Mouse (Mus musculus): Measurements from ENCODE around the gene Phldb2. TPM values are rescaled to one million over a fixed set of nuclear protein-coding genes. Genes with fewer than 3 reads are reported as not detected.

The Phldb2 gene
- polyA plus RNA-seq (2021): 200 TPM

DNA sequence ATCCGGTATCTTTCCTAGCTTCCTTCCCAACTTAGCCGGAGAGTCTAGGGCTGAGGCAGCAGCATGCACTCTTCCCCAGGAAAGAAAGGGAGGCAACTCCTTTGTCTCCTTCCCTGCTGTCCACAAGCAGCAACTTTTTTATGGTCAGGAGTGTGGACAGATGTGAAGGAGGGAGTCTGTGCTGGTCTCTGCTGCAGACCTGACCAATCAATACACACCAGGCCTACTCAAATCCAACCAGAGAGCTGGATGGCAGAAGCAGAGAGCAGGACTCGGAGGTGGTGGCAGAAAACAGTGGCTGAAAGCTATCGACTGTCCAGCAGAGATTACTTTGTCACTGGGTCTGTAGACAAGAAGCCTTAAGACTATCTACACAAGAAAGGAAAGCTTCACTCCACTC is at the start of gene Phldb2:
TSS of gene Phldb2 (minus strand) at position 205 of the 400 bp plus-strand sequence.
- in situ Hi-C loops (cut with MboI; ENCODE audit: low pct_unique_long_range_greater_than_20kb): no loop called here
- no peak for TF ChIP-seq CTCF (IDR thresholded peaks at IDR 0.05)
- ATAC-seq (no peak), DNase-seq (ENCODE audit: low read depth, low spot score) (no peak)
- ChIA-PET CTCF (interaction anchor here (1.2 to 4.5 kb wide), 3 partner anchors 13 to 141 kb away, joined by 3 to 22 read pairs (median 5); no protein-coding TSS in a partner anchor), POLR2A (interaction anchor here (1.4 kb wide), 1 partner anchor 109 kb away, joined by 6 read pairs; no protein-coding TSS in a partner anchor)
- no peaks in the 10 kb centered on the region for H3K27me3 ChIP-seq

DNA sequence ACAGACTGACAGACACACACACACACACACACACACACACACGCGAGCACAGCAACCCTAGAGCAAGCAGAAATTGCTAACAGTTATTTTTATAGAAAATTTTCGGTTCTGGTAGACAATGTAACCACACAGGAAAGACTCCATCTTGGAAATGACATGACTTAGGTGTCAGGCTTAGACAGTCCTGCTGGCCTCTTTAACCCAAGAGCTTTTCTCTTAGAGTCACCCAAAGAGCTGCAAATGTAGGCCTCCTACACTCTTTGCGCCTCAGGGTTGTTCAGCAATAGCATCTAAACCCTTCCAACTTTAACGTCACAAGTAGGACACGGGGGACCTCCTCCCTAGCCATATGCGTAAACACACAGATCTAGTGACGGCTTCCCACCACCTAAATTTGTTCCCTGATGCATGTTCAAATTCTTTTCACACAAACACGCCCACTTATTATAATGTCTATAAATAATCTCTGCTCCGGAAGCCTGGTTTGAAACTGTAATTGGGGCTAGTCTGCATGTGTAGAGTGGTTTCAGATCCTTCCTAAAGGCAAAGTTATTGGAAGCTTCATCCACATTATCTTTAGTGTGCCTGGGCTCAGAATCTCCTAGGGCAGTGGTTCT is 48.3 kb upstream of the Phldb2 start:
- ATAC-seq: no peak
- DNase-seq (ENCODE audit: low read depth, low spot score): no peak
- POLR2A ChIA-PET: no interaction called here
- no peaks in the 10 kb centered on the region for H3K27me3 ChIP-seq
- TF ChIP-seq CTCF (IDR thresholded peaks at IDR 0.05): no peak
- in situ Hi-C loops (cut with MboI; ENCODE audit: low pct_unique_long_range_greater_than_20kb): no loop called here
- CTCF ChIA-PET: no interaction called here

DNA sequence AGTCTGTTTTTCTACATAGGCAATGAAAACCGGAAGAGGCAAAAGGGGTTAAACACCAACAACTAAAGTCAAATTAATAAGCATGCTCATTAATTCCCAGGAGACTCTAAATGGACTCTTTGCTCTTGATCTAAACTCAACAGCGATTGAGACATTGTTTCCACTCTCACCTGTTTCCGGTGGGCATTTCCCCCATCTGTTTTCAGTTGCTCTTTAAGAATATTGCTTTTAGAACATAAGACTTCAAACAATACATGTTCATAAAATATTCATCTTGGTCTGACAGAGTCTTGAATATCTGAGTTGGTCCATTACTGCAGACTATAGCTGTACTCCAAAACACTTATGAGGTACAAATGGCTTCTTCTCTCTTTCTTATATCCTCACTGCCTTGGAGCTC is 47.6 kb upstream of the Phldb2 start:
- ATAC-seq (no peak), DNase-seq (ENCODE audit: low read depth, low spot score) (no peak)
- in situ Hi-C loops (cut with MboI; ENCODE audit: low pct_unique_long_range_greater_than_20kb): no loop called here
- no peak for TF ChIP-seq CTCF (IDR thresholded peaks at IDR 0.05)
- CTCF ChIA-PET: no interaction called here
- H3K27me3 ChIP-seq: no peaks in the 10 kb centered on the region
- POLR2A ChIA-PET: no interaction called here

DNA sequence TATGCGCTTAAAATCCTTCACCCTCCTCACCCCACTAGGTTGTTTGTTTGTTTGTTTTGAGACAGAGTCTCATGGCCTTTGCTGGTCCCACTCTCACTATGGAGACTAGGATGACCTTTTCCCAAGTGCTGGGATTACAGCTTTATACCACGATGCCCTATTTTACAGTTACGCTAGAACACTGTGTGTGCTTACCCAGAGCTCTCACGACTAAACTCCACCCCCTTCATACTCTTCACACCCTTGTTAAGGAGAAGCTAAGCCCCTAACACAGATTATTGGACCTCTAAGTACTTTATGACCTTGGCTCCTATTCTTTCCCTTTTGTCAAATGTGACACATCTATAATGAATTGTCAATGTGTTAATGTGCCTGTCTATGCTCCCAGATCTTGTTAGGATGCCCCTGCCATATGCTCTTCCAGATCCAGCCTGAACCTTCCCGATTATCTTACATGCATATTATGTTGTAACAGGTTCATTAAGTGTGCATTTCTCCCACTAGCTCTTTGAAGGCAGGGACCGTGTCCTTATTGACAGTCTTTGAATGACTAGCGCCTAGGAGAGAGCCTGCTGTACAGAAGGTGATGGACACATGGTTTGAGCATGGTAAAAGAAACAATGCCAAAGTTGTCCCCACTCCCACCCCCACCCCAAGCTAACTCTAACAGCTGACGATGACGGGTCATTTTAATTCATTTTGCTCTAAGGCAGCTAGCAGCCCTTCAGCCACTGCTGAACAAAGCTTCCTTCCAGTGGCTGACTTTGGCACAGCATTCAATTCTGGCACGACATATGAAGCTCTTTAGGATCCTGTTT is 46.2 kb upstream of the Phldb2 start:
- ChIA-PET POLR2A (interaction anchor here (0.6 to 1.0 kb wide), 2 partner anchors 10 to 221 kb away, joined by 5 read pairs; no protein-coding TSS in a partner anchor), CTCF (interaction anchor here (1.2 kb wide), 2 partner anchors 26 to 32 kb away, joined by 3 read pairs; no protein-coding TSS in a partner anchor)
- H3K27me3 ChIP-seq: no peaks in the 10 kb centered on the region
- TF ChIP-seq CTCF (IDR thresholded peaks at IDR 0.05): no peak
- no peak for DNase-seq (ENCODE audit: low read depth, low spot score)
- in situ Hi-C loops (cut with MboI; ENCODE audit: low pct_unique_long_range_greater_than_20kb): loop anchor here (10.0 kb wide), 1 partner anchor 105 kb away; no protein-coding TSS in a partner anchor
- ATAC-seq: no peak

DNA sequence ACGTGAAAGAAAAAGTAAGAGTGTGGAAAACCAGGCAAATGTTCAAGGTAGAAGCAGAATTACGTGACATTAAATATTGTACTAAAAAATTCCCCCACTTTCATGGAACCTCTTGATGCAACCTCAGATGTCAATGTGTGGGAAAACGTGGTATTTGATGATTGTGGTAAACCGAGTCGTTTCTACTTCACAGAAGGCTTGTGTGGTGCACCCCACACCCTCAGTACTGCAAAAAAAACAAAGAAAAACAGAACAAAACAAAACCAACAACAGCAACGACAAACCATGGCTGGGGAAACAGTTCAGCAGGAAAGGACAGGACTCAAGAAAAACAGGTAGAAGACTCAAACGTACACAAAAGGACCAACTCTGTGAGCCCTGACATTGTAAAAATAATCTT is 44.8 kb upstream of the Phldb2 start:
- CTCF ChIA-PET: no interaction called here
- in situ Hi-C loops (cut with MboI; ENCODE audit: low pct_unique_long_range_greater_than_20kb): loop anchor here (10.0 kb wide), 1 partner anchor 107 kb away; no protein-coding TSS in a partner anchor
- no peak for TF ChIP-seq CTCF (IDR thresholded peaks at IDR 0.05)
- DNase-seq (ENCODE audit: low read depth, low spot score) (no peak), ATAC-seq (no peak)
- POLR2A ChIA-PET: no interaction called here
- H3K27me3 ChIP-seq: no peaks in the 10 kb centered on the region

DNA sequence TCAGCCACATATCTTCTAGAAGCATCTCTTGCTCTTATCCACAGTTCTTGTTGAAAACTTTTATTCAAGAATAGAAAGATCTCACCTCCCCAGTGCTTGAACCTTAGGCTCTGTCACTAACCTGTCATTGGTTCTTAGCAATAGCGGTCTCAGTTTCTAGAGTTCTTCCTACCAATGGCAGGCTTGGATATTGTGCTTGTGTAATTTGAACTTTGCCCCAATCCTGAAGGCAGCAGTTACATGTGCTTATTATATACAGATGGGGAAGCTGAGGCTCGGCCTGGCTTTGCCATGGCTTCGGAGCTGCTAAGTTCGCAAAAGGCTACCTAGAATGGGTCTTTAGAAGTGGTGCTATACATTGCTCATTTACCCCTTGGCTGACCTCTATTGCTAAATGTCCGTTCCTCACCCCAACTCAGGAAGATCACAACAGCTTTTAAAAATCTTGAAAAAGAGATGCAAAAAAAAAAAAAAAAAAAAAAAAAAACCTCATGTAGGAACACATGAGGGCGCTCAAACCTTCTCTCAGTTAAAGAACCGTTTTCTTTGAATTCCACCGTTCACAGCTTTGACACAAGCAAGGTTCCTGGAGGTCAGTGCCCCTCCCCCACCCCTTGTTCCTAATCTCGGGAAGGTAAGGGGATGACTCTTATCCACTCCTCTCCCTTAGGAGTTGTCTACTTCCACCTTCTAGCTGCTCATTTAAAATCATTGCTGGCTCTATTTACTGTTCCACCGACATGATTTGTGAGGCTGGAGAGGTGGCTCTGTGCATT is 37.7 kb upstream of the Phldb2 start:
- CTCF ChIA-PET: interaction anchor here (0.9 to 2.0 kb wide), 10 partner anchors 9 to 148 kb away, joined by 3 to 7 read pairs (median 4); partner anchors contain the start of gene Plcxd2
- peak; percentile 30 for TF ChIP-seq CTCF (IDR thresholded peaks at IDR 0.05)
- no peaks in the 10 kb centered on the region for H3K27me3 ChIP-seq
- ATAC-seq (no peak), DNase-seq (ENCODE audit: low read depth, low spot score) (no peak)
- in situ Hi-C loops (cut with MboI; ENCODE audit: low pct_unique_long_range_greater_than_20kb): loop anchor here (10.0 kb wide), 1 partner anchor 114 kb away; no protein-coding TSS in a partner anchor
- POLR2A ChIA-PET: interaction anchor here (0.6 kb wide), 2 partner anchors 238 to 470 kb away, joined by 3 read pairs; no protein-coding TSS in a partner anchor

DNA sequence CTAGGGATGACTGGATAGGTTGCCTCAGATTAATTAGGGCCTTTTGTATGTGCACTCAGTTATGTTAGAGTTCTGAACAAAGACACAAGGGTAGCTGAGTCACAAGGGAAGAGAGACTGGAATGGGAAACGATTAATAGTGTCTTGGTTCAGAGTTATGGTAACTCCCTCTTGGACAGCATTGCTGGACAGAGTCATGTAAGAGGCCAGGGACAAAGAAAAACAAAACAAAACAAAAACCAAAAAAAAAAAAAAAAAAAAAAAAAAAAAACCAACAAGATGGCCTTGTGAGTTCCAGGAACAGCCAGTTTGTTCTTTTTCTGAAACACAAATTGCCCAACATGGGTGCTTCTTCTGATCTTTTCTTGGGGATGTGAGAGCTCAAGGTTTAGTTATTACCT is 32.8 kb upstream of the Phldb2 start:
- H3K27me3 ChIP-seq: no peaks in the 10 kb centered on the region
- DNase-seq (ENCODE audit: low read depth, low spot score) (no peak), ATAC-seq (no peak)
- TF ChIP-seq CTCF (IDR thresholded peaks at IDR 0.05): no peak
- in situ Hi-C loops (cut with MboI; ENCODE audit: low pct_unique_long_range_greater_than_20kb): no loop called here
- POLR2A ChIA-PET: interaction anchor here (0.7 kb wide), 3 partner anchors 790 to 1710 kb away, joined by 3 to 7 read pairs (median 7); no protein-coding TSS in a partner anchor
- CTCF ChIA-PET: interaction anchor here (1.1 to 1.7 kb wide), 4 partner anchors 12 to 114 kb away, joined by 3 to 7 read pairs (median 4); no protein-coding TSS in a partner anchor

DNA sequence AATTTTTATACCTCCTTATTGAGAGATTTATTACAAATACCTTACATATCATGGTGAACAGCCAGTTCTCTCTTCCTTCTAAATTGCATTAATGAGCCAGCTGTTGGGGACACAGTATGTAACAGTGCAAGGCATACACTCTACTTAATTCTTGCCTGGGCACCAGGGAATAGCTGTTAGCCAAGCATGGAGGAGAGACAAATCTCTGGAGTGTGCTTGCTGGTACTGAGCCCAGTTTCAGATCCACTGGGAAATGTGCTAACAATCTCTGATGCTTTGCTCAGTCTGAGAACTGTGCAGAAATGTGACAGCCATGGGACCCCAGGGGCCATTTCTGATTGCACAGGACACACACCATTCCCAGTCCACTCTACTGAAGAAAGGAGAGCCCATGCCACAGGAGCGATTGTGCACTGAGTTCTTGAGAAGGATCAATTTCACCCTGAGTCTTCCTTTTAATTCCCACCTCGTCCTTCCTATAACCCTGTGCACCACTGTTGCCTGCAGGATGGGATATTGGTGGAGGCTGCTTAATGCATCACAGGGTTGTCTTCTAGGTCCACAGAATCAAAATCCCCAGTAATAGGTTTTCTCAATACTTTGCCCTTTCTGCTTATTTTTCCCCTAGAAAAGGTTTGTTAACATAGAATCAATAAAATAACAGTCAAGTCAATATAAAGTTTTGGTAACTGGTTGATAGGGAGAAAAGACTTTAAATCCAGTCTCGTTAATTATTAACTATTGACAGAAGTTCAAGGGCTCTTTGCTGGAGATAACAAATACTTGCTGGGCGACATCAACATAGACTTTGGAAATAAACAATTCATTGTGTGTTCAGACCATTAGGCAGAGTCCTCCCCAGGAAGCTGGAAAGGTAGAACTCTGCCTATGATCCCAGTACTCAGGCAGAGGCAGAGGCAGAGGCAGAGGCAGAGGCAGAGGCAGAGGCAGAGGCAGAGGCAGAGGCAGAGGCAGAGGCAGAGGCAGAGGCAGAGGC is 31.5 kb upstream of the Phldb2 start:
- CTCF ChIA-PET: no interaction called here
- in situ Hi-C loops (cut with MboI; ENCODE audit: low pct_unique_long_range_greater_than_20kb): no loop called here
- TF ChIP-seq CTCF (IDR thresholded peaks at IDR 0.05): no peak
- ATAC-seq (peak; percentile 57), DNase-seq (ENCODE audit: low read depth, low spot score) (no peak)
- H3K27me3 ChIP-seq: no peaks in the 10 kb centered on the region
- POLR2A ChIA-PET: no interaction called here

DNA sequence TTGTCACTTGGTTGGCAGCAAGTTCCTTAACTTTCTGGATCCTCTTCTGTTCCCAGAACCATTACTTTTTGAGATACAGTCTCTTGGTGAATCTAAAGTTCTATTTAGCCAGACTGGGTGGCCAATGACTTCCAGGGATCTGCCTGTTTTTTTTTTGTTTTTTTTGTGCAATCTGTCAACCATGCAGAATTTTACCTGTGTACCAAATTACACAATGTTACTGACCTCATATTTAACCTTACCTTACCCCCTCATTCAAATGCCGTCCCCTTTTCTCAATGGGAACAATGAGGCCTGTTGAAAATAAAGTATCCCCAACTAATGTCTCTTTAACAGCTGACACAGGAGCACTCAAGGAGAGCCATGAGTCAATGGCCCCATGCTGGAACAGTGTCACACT is 22.9 kb upstream of the Phldb2 start:
- in situ Hi-C loops (cut with MboI; ENCODE audit: low pct_unique_long_range_greater_than_20kb): loop anchor here (10.0 kb wide), 1 partner anchor 49 kb away; no protein-coding TSS in a partner anchor
- no peak for ATAC-seq
- CTCF ChIA-PET: no interaction called here

More for the DNA sequence above, 22.9 kb upstream of the Phldb2 start:
- TF ChIP-seq CTCF (IDR thresholded peaks at IDR 0.05): no peak
- POLR2A ChIA-PET: no interaction called here
- no peaks in the 10 kb centered on the region for H3K27me3 ChIP-seq
- no peak for DNase-seq (ENCODE audit: low read depth, low spot score)
